Mouse (Mus musculus): ENCODE measurements at regions not wholly inside any gene's neighbourhood (a gene's known extent, or its start where the extent isn't known, plus 50 kb on each side); places are given as distances from the start of the nearest gene placed in this dataset.
"Not testable (repeated sequence)": the region's sequence is repeated elsewhere in the genome, so short reads cannot be mapped to it uniquely, and the experiment has no call there.

GRCm38 (mm10) chr3:84390769-84391168 is 84.1 kb upstream of the Trim2 start:
- DNase-seq, result no peak

DNA sequence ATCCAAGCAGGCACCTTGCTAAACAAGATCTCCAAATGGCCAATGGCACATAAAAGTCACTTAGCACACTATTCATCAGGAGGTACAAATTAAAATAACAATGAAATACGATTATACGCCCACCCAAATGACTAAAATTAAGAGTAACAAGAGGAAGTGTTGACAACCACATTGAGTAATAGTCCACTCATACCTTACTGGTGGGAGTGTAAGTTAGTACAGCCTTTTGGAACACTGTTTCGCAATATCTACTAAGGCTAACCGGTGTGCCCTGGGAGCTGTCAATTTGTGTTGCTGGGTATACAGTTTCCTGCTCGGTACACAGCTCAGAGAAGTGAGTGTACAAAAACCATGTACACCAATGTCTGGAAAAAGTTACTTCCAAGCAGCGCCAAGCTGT is 81.8 kb upstream of the Trim2 start:
- DNase-seq, result no peak

GRCm38 (mm10) chr3:84385656-84386055 is 79.0 kb upstream of the Trim2 start:
- no peak for DNase-seq

DNA sequence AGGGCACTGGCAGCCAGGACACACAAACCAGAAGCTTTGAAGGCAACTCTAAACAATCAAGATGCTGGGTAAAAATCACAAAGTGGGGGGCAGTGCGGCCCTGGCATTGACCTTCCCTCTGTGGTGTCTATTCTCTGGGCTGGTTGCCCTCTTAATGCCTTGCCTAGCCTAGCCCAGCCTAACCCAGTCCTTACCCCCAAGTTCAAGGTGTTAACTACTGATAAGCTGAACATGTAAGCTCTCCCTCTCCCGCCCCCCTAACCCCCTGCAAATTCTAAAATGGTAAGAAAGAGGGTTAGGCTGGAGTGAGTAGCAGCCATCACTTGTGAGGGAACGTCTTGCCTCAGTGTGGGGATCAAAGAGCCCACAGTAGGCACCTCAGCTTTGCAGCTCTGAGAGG is 76.9 kb upstream of the Trim2 start:
- peak; percentile 74 for DNase-seq

DNA sequence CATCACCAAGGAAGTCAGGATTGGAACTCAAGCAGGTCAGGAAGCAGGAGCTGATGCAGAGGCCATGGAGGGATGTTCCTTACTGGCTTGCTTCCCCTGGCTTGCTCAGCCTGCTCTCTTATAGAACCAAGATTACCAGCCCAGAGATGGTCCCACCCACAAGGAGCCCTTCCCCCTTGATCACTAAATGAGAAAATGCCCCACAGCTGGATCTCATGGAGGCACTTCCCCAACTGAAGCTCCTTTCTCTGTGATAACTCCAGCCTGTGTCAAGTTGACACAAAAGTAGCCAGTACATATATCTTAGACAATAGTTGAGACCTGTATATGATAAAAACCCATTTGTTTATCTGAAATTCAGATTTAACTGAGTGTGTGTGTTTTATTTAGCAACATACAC is 76.4 kb upstream of the Trim2 start:
- not testable (repeated sequence) for DNase-seq

DNA sequence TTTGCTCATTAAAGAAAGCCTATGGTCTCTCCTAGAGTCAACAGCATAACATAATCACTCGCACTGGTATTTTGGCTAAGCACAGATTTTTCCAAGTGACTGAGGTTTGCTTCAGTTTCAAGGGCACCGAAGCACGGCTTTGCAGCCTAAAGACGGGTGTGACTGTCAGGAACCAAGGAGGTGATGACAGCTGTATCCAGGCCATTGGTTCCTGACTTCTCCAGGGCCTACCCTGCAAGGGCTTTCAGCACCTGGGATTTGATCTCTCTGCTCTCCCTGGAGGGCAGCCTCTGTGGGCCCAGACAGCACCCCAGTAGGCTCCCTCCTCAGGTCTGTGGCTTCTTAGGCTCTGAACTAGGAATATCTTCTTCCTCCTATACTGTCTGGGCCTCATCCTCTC is 75.3 kb upstream of the Trim2 start:
- no peak for DNase-seq

DNA sequence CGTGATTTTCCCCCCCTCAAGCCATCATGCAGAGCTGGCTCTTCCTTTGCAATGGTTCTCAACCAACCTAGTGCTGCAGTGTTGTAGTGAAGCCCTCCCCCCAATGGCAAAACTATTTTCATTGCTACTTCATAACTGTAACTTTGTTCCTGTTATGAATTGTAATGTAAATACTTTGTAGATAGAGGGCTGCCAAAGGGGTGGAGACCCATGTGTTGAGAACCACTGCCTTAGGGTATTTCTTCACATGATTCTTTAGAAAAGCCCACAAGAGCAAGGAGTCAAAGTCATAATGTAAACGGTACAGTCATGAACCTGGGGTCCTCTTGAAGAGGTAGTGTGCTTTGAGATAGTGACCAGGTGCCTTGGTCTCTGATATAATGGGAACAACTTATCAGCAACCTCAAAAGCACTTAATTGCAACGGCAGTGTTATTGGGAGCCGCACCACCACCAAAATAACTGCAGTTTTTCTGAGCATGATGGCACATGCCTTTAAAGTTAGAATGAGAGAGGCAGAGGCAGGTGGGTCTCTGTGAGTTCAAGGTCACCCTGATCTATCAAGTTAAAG is 72.4 kb upstream of the Trim2 start:
- no peak for DNase-seq

DNA sequence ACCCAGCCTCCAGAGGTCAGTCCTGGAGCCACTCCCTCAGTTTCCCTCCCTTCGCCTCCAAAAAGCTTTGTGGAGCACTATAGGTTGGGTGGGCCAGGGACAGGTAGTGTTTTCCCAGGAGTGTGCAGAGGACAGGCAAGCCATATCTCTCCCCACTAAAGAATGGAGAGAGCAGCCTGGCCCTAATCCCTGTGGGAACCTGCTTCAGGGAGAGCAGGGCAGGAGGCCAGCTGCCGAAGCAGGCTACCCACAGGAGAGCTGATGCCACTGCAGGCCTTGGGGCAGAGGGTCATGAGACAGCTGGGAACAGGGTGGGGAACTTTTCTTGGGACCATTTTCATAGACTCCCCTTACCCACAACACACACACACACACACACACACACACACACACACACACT is 69.8 kb upstream of the Trim2 start:
- no peak for DNase-seq

DNA sequence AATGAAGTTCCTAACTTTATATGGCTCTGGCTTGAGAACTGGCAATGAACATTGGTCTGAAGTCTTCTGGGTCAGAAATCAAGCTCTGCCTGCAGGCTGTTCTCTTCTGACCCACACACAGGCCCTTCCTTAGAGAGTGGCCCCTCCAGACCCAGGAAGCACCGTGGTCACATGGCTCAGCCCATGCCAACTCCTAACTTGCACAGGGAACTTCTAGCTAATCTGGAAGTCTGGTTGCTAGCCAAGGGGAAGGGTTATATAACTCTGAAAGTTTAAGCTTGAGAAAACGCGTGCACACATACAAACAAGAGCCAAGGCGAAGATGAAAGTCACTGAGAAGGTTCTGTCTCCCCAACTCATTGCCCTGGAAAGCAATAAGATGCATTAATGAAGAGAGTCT is 69.2 kb upstream of the Trim2 start:
- no peak for DNase-seq

- DNase-seq, result no peak
Observed at GRCm38 (mm10) chr3:84371842-84372241, 65.2 kb upstream of the Trim2 start.

GRCm38 (mm10) chr3:84367145-84367740 is 60.6 kb upstream of the Trim2 start:
- no peak for DNase-seq

DNA sequence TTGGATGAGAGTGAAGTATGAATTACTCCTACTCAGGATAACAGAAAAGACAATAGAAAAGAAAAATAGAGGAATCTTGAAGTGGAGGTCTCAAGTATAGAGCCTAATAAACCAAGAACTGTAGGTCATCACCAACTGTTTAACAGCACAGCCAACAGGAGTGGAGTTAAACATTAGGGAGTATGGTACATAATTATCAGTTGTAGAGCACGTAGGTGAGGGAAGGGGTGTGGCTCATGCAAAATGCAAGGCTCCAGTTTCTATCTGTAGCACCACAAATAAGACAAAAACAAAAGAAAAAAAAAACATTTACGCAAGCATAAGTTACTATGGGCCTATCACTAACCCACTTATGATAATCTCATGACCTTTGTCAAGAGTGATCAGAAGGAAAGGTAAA is 52.0 kb upstream of the Trim2 start:
- no peak for DNase-seq

- no peak for DNase-seq
Observed at GRCm38 (mm10) chr3:84356690-84357014, 50.0 kb upstream of the Trim2 start.

All from liver (tissue).